Mouse (Mus musculus): ENCODE data around the gene Pkn1.

DNA sequence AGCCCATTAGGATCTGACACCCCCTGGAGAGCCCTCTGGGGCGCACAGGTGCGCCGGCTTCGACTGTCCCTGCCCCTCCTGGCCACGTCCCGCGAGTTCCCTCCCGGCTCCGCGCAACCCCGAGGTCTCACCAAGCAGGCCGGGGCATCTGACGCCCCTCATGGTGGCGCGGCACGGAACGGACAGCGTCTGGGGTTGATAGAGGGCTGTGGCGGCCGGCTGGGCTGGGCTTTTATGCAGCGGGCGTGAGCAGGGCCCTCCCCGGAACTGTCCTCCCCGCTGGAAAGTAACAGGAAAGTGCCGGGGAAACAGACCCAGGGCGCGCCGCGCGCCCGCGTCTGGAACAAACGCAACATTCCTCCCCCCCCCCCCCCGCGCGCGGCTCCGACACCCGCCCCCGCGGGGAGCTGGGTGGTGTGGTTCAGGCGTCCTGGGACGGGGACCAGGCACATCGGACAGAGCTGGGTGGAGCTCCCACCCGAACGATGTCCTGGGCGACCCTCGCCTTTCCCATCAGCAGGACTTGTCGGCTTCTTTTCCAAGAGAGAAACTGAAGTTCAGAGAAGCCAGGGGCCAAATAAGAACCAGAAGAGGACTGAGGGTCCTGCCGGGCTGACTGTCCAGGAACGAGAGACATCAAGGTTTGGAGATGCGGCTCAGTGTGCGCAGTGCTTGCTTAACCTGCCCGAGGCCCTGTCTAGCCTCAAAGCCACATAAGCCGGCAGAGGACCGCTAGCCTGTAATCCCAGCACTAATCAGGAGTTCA is 42.2 kb upstream of the Pkn1 start, which contains the start of gene Adgre5:
- TF ChIP-seq CTCF (IDR thresholded peaks at IDR 0.05; ENCODE audit: low read depth) = no peak
- peak; percentile 69 for TF ChIP-seq EP300 (IDR thresholded peaks at IDR 0.05; ENCODE audit: low read depth)
